Mouse (Mus musculus) T-cell, adult 66 days (primary cell): ENCODE results near the gene Ssx2ip. TPM values are rescaled to one million over a fixed set of nuclear protein-coding genes. Genes with fewer than 3 reads are reported as not detected.

Experiments
- total RNA-seq, 2 experiments: library from RNA; stranded (reverse); gene quantifications; 3 replicates in 1 of 2; 4 replicates in 1 of 2; pipeline ENCODE4 v1.2.4; 2023

The Ssx2ip gene
- 1 to 10 TPM; 4.1 to 8.3 TPM for total RNA-seq

GRCm38 (mm10) chr3:146404311-146405201 is at the start of gene Ssx2ip:
Ssx2ip (plus strand) TSS chr3:146404642.

DNA sequence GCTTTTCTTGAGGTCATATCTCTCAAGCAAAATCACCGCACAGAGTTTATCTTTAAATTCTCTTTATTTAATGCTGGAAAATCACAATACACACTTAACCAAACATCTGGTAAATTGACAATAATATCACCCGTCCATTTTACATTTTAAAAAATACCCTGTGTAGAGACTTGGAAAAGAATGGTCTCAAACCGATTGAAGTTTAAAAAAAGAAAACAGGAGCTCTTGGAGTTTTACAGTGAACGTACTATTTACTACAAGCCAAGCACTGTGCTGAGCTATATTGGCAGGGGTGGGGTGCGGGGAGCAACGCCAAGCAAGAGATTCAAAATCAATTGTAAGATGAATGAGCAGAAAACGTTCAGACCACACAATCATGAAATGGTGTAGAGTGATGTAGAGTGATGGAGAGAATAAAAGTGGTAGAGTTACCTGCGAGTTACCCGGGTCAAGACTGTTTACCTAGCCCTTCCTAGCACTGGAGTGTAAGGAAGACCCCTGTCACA is 45.4 kb downstream of the Ssx2ip start, which contains the start of gene Ctbs:
Ctbs (plus strand) TSS at position 51 of the 506 bp plus-strand sequence.

Other genes starting within 250 kb of the Ssx2ip start
- not detected for gene Lpar3, start 183.7 kb upstream of the Ssx2ip start, total RNA-seq
- gene Ctbs, start 45.2 kb downstream of the Ssx2ip start, total RNA-seq = 1 to 10 TPM; 7.1 to 7.4 TPM
- 10 to 100 TPM; 11.7 to 13.7 TPM for gene Spata1, start 95.1 kb downstream of the Ssx2ip start, total RNA-seq
- gene Gng5, start 95.2 kb downstream of the Ssx2ip start, total RNA-seq = 100 to 1,000 TPM; 158 to 160 TPM
- gene Rpf1, start 116.8 kb downstream of the Ssx2ip start, total RNA-seq = 100 to 1,000 TPM; 110 to 137 TPM
- gene Uox, start 165.8 kb downstream of the Ssx2ip start, total RNA-seq = not detected
- gene Dnase2b, start 211.0 kb downstream of the Ssx2ip start, total RNA-seq = not detected
- not detected for gene 4930503B20Rik, start 246.7 kb downstream of the Ssx2ip start, total RNA-seq